Comparison of ENCODE assay signal across 15 mouse cellular contexts in genomic region chr1:128586162-128586927, GRCm38 (mm10). TPM values are rescaled to one million over a fixed set of nuclear protein-coding genes. Genes with fewer than 3 reads are reported as not detected.
DNase-seq lines count a peak whose midpoint lies in the region; ATAC-seq lines count a peak whose summit lies in the region.
"Had no signal": no experiment of that assay in that cellular context is flagged by ENCODE, and none has a peak within 500 bp of the region (broad histone marks: within the 10 kb centered on the region; RNA-seq: fewer than 3 reads in every experiment).

No protein-coding gene starts in this region.

- DNase-seq in Muller cell, postnatal 12 days (ENCODE audit: inconsistent ontology term): peak; percentile 42
- DNase-seq in forebrain, embryonic 10.5 days (ENCODE audit: extremely low spot score, low spot score): no peak
- DNase-seq in layer of hippocampus, adult 11-12 months (ENCODE audit: low spot score): no peak
- no peak for DNase-seq in adrenal gland, adult 18-20 months (ENCODE audit: low spot score in 2 of 2)
- DNase-seq: cerebellum, postnatal 25 days; heart, postnatal 14 days; kidney, adult 18-20 months; right cerebral cortex, postnatal 25 days; thymus, postnatal 14 days had no signal

- H3K27me3 ChIP-seq in forebrain, embryonic 10.5 days (ENCODE audit: poor library complexity, severe bottlenecking): peaks cover 37% of the 10 kb centered on the region
- no peaks in the 10 kb centered on the region for H3K27me3 ChIP-seq in hindbrain, embryonic 13.5 days
- H3K27me3 ChIP-seq in midbrain, embryonic 16.5 days (ENCODE audit: control insufficient read depth, insufficient read depth, low read depth, low read length): no peaks in the 10 kb centered on the region
- H3K27me3 ChIP-seq in kidney, embryonic 14.5 days (ENCODE audit: control insufficient read depth, insufficient read depth, low read length): no peaks in the 10 kb centered on the region

- H3K4me1 ChIP-seq in forebrain, embryonic 10.5 days: peaks cover 58% of the 10 kb centered on the region
- H3K4me1 ChIP-seq in hindbrain, embryonic 13.5 days (replicated peaks): peaks cover 35% of the 10 kb centered on the region
- H3K4me1 ChIP-seq in midbrain, embryonic 16.5 days (ENCODE audit: control insufficient read depth, insufficient read depth, low read length): peaks cover 10% of the 10 kb centered on the region; the same call in 1 of the 2 replicates
- H3K4me1 ChIP-seq in kidney, embryonic 14.5 days (ENCODE audit: control insufficient read depth, insufficient read depth, low read length): no peaks in the 10 kb centered on the region

- no peak overlapping the region; the same call in 1 of the 2 replicates for H3K4me3 ChIP-seq in forebrain, embryonic 10.5 days
- H3K4me3 ChIP-seq in hindbrain, embryonic 13.5 days: no peak overlapping the region
- no peak overlapping the region for H3K4me3 ChIP-seq in midbrain, embryonic 16.5 days (ENCODE audit: low read depth, low read length)
- no peak overlapping the region for H3K4me3 ChIP-seq in kidney, embryonic 14.5 days (ENCODE audit: low read length)
- H3K4me3 ChIP-seq: limb, embryonic 10.5 days had no signal

- H3K27ac ChIP-seq in forebrain, embryonic 10.5 days: peak overlapping the region; percentile 74
- H3K27ac ChIP-seq in hindbrain, embryonic 13.5 days: peak overlapping the region; percentile 72
- peak overlapping the region; percentile 42; the same call in 1 of the 2 replicates for H3K27ac ChIP-seq in midbrain, embryonic 16.5 days (ENCODE audit: low read length)
- no peak overlapping the region for H3K27ac ChIP-seq in kidney, embryonic 14.5 days (ENCODE audit: low read depth, low read length)
- H3K27ac ChIP-seq: limb, embryonic 10.5 days; liver, embryonic 14.5 days had no signal

- WGBS in forebrain, embryonic 10.5 days: 17% methylated on average over 8 of the region's 8 CpGs
- 11% methylated on average over 8 of the region's 8 CpGs for WGBS in hindbrain, embryonic 13.5 days
- 12% methylated on average over 8 of the region's 8 CpGs for WGBS in midbrain, embryonic 16.5 days
- WGBS in kidney, embryonic 14.5 days: 80% methylated on average over 8 of the region's 8 CpGs

- peak overlapping the region; percentile 95 for H3K4me2 ChIP-seq in hindbrain, embryonic 13.5 days
- no peak overlapping the region for H3K4me2 ChIP-seq in midbrain, embryonic 16.5 days (ENCODE audit: low read length)
- H3K4me2 ChIP-seq in kidney, embryonic 14.5 days (replicated peaks; ENCODE audit: low read depth, low read length): no peak overlapping the region

- peak; percentile 66 for ATAC-seq in hindbrain, embryonic 13.5 days (ENCODE audit: low FRiP score)
- ATAC-seq in midbrain, embryonic 16.5 days: peak; percentile 54
- no peak for ATAC-seq in kidney, embryonic 14.5 days (ENCODE audit: low FRiP score, low TSS enrichment)
- ATAC-seq: Patski had no signal

- H3K9ac ChIP-seq in hindbrain, embryonic 13.5 days: no peak overlapping the region
- no peak overlapping the region for H3K9ac ChIP-seq in midbrain, embryonic 16.5 days (ENCODE audit: low read depth, low read length)
- H3K9ac ChIP-seq in kidney, embryonic 14.5 days (ENCODE audit: low read depth, low read length): no peak overlapping the region
- H3K9ac ChIP-seq: liver, embryonic 14.5 days had no signal

- peaks cover 21% of the 10 kb centered on the region for H3K36me3 ChIP-seq in forebrain, embryonic 10.5 days (replicated peaks)
- H3K36me3 ChIP-seq in hindbrain, embryonic 13.5 days: peaks cover 3% of the 10 kb centered on the region; the same call in 1 of the 2 replicates
- H3K36me3 ChIP-seq in midbrain, embryonic 16.5 days (ENCODE audit: control insufficient read depth, insufficient read depth, low read length): no peaks in the 10 kb centered on the region
- H3K36me3 ChIP-seq in kidney, embryonic 14.5 days (ENCODE audit: control insufficient read depth, insufficient read depth, low read length): peaks cover 17% of the 10 kb centered on the region; the same call in 1 of the 2 replicates
- H3K36me3 ChIP-seq: limb, embryonic 10.5 days had no signal

- no peaks in the 10 kb centered on the region; the same call in 1 of the 2 replicates for H3K9me3 ChIP-seq in forebrain, embryonic 10.5 days
- H3K9me3 ChIP-seq in hindbrain, embryonic 13.5 days: no peaks in the 10 kb centered on the region
- H3K9me3 ChIP-seq in midbrain, embryonic 16.5 days (replicated peaks; ENCODE audit: control insufficient read depth, low read length, poor library complexity, severe bottlenecking): no peaks in the 10 kb centered on the region
- 0 out of 2 replicates have a peak, but pooled peaks cover under 1% of the 10 kb centered on the region for H3K9me3 ChIP-seq in kidney, embryonic 14.5 days (ENCODE audit: control insufficient read depth, low read length)
- H3K9me3 ChIP-seq: limb, embryonic 10.5 days had no signal

RNA-seq across cellular contexts. Expression of gene Cxcr4, which starts 5.7 kb away (rescaled TPM):
- polyA plus RNA-seq in forebrain, embryonic 10.5 days (2016; fragmentation: Nextera tagmentation; extraction: Ambion mirVana): 6.6 and 7.9 TPM in 2 replicates
- 15.4 and 15.5 TPM in 2 replicates for polyA plus RNA-seq in hindbrain, embryonic 13.5 days (2015; fragmentation: Nextera tagmentation; extraction: Ambion mirVana)
- polyA plus RNA-seq in midbrain, embryonic 16.5 days (2015; fragmentation: Nextera tagmentation; extraction: Ambion mirVana): 4.0 and 5.6 TPM in 2 replicates
- 10 to 100 TPM; 13.9 to 28.3 TPM for total RNA-seq in adrenal gland, adult 18-20 months (2021)
- 10.7 and 13.8 TPM in 2 replicates for polyA plus RNA-seq in kidney, embryonic 14.5 days (2014; fragmentation: Nextera tagmentation; extraction: Ambion mirVana)
